Mouse (Mus musculus): ENCODE data around the gene Asb18.

- TF ChIP-seq CTCF (IDR thresholded peaks at IDR 0.05; ENCODE audit: low read depth) (no peak), EP300 (IDR thresholded peaks at IDR 0.05; ENCODE audit: low read depth) (no peak)
Measured at GRCm38 (mm10) chr1:89933028-89933427, 81.4 kb downstream of the Asb18 start.

All from liver, postnatal 0 days (tissue).